Mouse (Mus musculus): ENCODE measurements around the gene Rasgef1b.
"Not testable (repeated sequence)": the region's sequence is repeated elsewhere in the genome, so short reads cannot be mapped to it uniquely, and the experiment has no call there.

Gene Rasgef1b

GRCm38 (mm10) chr5:99238150-99238549 lies 490.7 kb downstream of the Rasgef1b start:
- ATAC-seq (ENCODE audit: insufficient number of reproducible peaks, low FRiP score, low TSS enrichment): no peak

GRCm38 (mm10) chr5:99236888-99237752 lies 491.7 kb downstream of the Rasgef1b start:
- ATAC-seq (ENCODE audit: insufficient number of reproducible peaks, low FRiP score, low TSS enrichment): no peak

- no peak for ATAC-seq (ENCODE audit: insufficient number of reproducible peaks, low FRiP score, low TSS enrichment)
Measured at GRCm38 (mm10) chr5:99236431-99236830, 492.4 kb downstream of the Rasgef1b start.

- ATAC-seq (ENCODE audit: insufficient number of reproducible peaks, low FRiP score, low TSS enrichment): no peak
Measured at GRCm38 (mm10) chr5:99234275-99234674, 494.6 kb downstream of the Rasgef1b start.

- ATAC-seq (ENCODE audit: insufficient number of reproducible peaks, low FRiP score, low TSS enrichment): no peak
Measured at GRCm38 (mm10) chr5:99233176-99233575, 495.7 kb downstream of the Rasgef1b start.

GRCm38 (mm10) chr5:99232410-99232809 lies 496.5 kb downstream of the Rasgef1b start:
- no peak for ATAC-seq (ENCODE audit: insufficient number of reproducible peaks, low FRiP score, low TSS enrichment)

- no peak for ATAC-seq (ENCODE audit: insufficient number of reproducible peaks, low FRiP score, low TSS enrichment)
Measured at GRCm38 (mm10) chr5:99230476-99230875, 498.4 kb downstream of the Rasgef1b start.

GRCm38 (mm10) chr5:99227361-99227760 lies 501.5 kb downstream of the Rasgef1b start:
- ATAC-seq (ENCODE audit: insufficient number of reproducible peaks, low FRiP score, low TSS enrichment): no peak

- no peak for ATAC-seq (ENCODE audit: insufficient number of reproducible peaks, low FRiP score, low TSS enrichment)
Measured at GRCm38 (mm10) chr5:99224571-99225011, 504.3 kb downstream of the Rasgef1b start.

- ATAC-seq (ENCODE audit: insufficient number of reproducible peaks, low FRiP score, low TSS enrichment): no peak
Measured at GRCm38 (mm10) chr5:99223869-99224498, 504.9 kb downstream of the Rasgef1b start.

- no peak for ATAC-seq (ENCODE audit: insufficient number of reproducible peaks, low FRiP score, low TSS enrichment)
Measured at GRCm38 (mm10) chr5:99218385-99218784, 510.5 kb downstream of the Rasgef1b start.

- ATAC-seq (ENCODE audit: insufficient number of reproducible peaks, low FRiP score, low TSS enrichment): not testable (repeated sequence)
Measured at GRCm38 (mm10) chr5:99216588-99217152, 512.2 kb downstream of the Rasgef1b start.

- ATAC-seq (ENCODE audit: insufficient number of reproducible peaks, low FRiP score, low TSS enrichment): no peak
Measured at GRCm38 (mm10) chr5:99215207-99216157, 513.4 kb downstream of the Rasgef1b start.

- ATAC-seq (ENCODE audit: insufficient number of reproducible peaks, low FRiP score, low TSS enrichment): no peak
Measured at GRCm38 (mm10) chr5:99214400-99214799, 514.5 kb downstream of the Rasgef1b start.

- ATAC-seq (ENCODE audit: insufficient number of reproducible peaks, low FRiP score, low TSS enrichment): no peak
Measured at GRCm38 (mm10) chr5:99213211-99213610, 515.7 kb downstream of the Rasgef1b start.

- no peak for ATAC-seq (ENCODE audit: insufficient number of reproducible peaks, low FRiP score, low TSS enrichment)
Measured at GRCm38 (mm10) chr5:99203475-99203874, 525.4 kb downstream of the Rasgef1b start.

GRCm38 (mm10) chr5:99202074-99202837 lies 526.6 kb downstream of the Rasgef1b start:
- peak; percentile 20 for ATAC-seq (ENCODE audit: insufficient number of reproducible peaks, low FRiP score, low TSS enrichment)

- ATAC-seq (ENCODE audit: insufficient number of reproducible peaks, low FRiP score, low TSS enrichment): no peak
Measured at GRCm38 (mm10) chr5:99195436-99195835, 533.4 kb downstream of the Rasgef1b start.
